Mouse (Mus musculus) 3T3-L1 (cell line): ENCODE data around the gene Ptpn14.

ENCODE experiments used
- DNase-seq: peaks from one replicate; pipeline ENCODE4 v3.0.0-alpha.2; 2015; ENCODE audit warnings: low read depth, low spot score

Gene Ptpn14

GRCm38 (mm10) chr1:189717546-189717945 lies 10.5 kb upstream of the Ptpn14 start:
- no peak for DNase-seq

DNA sequence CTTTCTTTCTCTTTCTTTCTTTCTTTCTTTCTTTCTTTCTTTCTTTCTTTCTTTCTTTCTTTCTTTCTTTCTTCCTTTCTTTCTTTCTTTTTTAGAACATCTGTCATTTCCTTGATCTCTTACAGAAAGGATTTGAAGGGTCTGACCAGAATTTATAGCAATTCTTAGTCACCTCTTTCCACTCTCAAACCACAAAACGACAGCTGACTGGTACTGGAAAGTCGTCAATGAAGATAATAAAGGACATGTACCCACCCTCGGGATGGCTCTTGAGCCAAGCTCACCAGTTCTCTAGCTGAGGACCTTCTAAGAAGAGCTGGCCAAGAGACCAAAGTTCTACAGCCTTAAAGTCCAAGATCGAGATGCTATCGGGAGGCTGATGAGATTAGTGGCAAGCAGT lies 9.5 kb upstream of the Ptpn14 start:
- DNase-seq, result no peak

DNA sequence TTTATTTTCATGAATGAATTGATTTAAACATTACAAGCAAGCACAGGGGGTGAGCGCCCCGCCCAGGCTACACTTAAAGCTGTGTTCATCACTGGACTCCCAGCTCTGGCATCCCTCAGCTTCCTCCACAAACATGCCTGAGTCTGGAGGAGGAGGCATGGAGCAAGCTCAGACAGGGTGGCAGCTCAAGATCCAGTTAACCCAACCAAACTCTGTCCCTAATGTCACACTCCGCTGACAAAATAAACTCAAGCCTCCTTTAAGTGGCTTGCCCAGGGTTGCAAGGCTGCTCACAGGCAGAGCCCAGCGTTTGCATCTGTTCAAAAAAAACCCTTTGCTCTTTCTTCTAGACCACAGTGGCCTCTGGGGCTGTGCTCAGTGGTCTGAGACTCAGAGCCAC lies 1.9 kb upstream of the Ptpn14 start:
- DNase-seq, result no peak

GRCm38 (mm10) chr1:189727346-189727883 lies 653 bp upstream of the Ptpn14 start:
- peak; percentile 96 for DNase-seq

DNA sequence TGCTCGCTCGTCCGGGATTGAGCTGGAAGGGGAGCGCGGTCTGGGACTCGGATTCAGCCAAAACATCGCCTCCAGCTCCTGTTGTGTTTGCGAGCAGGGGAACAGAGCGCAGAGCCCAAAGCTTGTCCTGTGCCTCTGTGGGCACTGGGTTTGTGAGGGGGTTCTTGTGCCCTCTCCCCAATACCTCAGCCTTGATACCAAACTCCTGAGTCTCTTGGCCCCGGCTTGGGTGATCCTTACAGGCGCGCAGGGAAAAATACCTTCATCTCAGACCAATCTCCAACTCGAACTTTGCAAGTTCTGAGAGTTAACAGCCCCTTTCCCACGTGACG lies 682 bp downstream of the Ptpn14 start:
- DNase-seq, result peak; percentile 42

DNA sequence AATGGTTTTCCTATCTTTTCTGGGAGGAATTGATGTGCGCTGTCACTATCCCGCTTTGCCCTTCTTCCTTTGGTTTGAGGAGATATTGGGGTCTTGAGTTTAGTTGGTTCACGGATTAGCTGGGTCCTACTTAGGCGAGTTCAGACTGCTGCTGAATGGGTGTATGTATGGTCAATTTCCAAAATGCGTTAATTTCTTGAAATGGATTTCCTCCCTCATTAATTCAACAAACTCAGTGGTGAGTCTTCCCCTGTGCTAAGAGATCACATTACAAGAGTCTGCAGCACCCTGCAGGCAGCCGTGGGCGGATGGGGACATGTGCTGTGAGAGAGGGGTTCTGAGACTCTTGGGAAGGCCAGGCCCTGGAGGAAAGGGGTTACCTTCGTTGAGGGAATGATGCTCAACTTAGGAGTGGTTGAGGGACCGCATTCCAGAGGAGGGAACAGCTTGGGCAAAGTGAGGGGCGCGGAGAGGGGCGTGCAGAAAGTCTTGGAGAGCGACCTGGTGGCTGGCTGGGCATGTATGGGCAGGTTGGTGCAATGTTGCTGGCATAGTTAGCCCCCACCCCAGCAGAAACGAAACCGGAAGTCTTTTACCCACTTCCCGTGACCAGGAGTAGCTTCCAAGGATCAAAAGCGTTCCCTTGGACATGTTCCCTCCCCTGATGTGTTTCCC lies 1.2 kb downstream of the Ptpn14 start:
- peak; percentile 36 for DNase-seq

- no peak for DNase-seq
Measured at GRCm38 (mm10) chr1:189731697-189732096, 3.6 kb downstream of the Ptpn14 start.

- DNase-seq, result no peak
Measured at GRCm38 (mm10) chr1:189732156-189732555, 4.1 kb downstream of the Ptpn14 start.

GRCm38 (mm10) chr1:189740075-189740474 lies 12.0 kb downstream of the Ptpn14 start:
- no peak for DNase-seq

- DNase-seq, result no peak
Measured at GRCm38 (mm10) chr1:189742041-189742440, 14.0 kb downstream of the Ptpn14 start.

GRCm38 (mm10) chr1:189743136-189743535 lies 15.1 kb downstream of the Ptpn14 start:
- DNase-seq, result no peak

- no peak for DNase-seq
Measured at GRCm38 (mm10) chr1:189744914-189745710, 17.0 kb downstream of the Ptpn14 start.

- DNase-seq, result no peak
Measured at GRCm38 (mm10) chr1:189746520-189746919, 18.5 kb downstream of the Ptpn14 start.

DNA sequence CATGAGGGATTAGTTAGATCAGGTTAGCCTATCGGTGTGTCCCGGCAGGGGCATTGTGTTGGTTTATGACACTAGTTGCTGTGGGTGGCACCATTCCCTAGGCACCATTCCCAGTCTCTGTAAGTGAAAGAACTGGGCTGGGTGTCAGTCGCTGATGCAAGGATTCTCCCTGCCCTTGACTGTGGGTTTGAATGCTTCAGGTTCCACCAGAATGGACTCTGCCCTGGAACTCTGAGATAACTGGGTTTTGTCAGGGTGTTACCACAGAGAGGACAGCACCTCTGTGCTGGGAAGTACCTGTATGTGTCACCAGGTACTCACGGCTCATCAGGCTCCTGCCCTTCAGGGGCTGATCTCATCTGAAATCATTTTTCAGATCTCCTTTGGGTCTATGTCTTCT lies 21.7 kb downstream of the Ptpn14 start:
- DNase-seq, result no peak

DNA sequence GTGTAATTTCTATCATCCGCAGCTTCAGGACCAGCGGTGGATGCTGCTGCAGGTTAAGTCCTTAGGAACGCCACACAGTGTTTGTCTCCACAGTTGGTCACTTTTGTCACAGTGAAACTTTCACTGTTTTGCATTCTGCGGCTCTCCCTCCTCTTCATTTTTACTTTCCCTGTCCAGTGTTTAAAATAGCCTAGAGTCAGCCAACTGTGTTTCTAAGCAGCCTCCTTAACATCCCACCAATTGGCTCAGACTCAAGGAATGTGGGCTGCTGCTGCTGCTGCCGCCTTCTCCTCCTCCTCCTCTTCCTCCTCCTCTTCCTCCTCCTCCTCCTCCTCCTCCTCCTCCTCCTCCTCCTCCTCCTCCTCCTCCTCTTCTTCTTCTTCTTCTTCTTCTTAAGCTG lies 22.2 kb downstream of the Ptpn14 start:
- no peak for DNase-seq

- DNase-seq, result no peak
Measured at GRCm38 (mm10) chr1:189752245-189752644, 24.2 kb downstream of the Ptpn14 start.

DNA sequence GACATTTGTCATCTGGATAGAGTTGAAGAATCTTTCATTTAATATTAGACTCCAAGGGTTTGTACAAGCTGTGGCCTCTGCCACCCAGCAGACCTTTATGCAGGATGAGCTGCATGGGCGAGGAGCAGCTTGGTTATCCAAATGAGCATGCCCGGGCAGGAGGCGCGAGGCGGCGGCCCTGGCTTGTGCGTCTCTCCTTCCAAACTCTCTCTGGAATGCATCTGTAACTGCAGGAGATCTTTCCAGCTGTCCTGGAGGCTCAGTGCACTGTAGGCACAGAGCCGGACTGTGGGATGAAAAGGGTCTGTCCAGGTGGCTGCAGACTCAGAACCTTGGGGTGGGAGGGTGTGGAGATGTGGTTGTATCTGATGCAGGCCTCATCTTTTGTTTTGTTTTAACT lies 27.0 kb downstream of the Ptpn14 start:
- DNase-seq, result no peak

DNA sequence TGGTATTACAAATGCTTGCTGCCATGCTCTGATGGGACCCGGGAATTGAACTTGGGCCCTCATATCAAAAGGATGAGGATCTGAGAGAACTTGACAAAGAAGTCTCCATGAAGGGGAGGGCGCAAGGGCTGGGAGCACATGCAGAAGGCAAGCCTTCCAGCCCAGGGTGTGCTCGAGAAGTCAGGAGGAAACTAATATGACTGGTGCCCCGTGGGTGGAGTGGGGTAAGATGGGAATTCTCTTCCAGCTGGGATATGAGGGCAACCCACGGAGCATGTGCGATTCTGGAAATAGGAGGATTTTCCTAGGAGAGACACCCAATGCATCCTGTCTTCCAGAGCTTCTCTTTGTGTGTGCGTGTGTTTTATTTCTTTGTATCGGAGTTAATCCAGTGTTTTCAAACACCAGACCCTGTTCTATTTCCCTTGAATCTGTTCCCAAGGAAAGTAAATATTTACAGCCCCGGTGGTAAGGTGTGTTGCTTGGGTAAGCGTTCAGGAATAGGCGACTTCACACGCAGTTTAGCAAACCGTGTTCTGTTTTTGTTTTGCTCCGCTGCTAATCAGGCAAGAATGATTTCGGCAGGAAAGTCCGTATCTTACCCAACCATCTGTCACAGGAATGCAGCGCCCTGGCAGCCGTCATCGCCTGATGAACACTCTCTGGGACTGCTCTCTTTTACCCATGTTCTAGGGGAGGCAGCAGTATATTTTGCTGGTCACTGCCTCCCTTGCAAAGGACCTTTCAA lies 28.4 kb downstream of the Ptpn14 start:
- DNase-seq, result no peak

- no peak for DNase-seq
Measured at GRCm38 (mm10) chr1:189757054-189757408, 29.0 kb downstream of the Ptpn14 start.

- DNase-seq, result peak; percentile 59
Measured at GRCm38 (mm10) chr1:189761581-189762021, 33.5 kb downstream of the Ptpn14 start.

- DNase-seq, result no peak
Measured at GRCm38 (mm10) chr1:189764258-189764657, 36.2 kb downstream of the Ptpn14 start.

GRCm38 (mm10) chr1:189767164-189767563 lies 39.1 kb downstream of the Ptpn14 start:
- no peak for DNase-seq
